Comparison of ENCODE assay signal across 17 mouse cellular contexts in the genomic region with DNA sequence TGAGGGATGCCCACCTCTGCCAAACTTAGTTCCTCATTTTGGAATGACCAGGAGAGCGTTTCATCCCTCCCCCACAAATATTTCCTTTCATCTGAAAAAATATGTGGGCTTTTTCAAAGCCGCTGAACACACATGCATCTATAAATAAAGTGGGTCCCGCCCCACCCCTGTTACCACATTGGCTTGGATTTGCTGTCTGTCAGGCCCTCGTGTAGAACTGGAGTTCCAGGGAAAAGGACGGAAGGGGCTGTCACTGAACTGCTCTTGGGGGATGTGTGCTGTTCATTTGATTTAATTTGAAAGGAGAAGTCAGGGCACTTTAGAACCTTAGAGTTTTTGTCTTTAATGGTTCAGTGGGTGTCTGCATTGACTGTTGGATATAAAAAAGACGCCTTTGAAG. TPM values are rescaled to one million over a fixed set of nuclear protein-coding genes. Genes with fewer than 3 reads are reported as not detected.
DNase-seq lines count a peak whose midpoint lies in the region; ATAC-seq and TF ChIP-seq lines count a peak whose summit lies in the region.
"Had no signal": no experiment of that assay in that cellular context is flagged by ENCODE, and none has a peak within 500 bp of the region (broad histone marks: within the 10 kb centered on the region; RNA-seq: fewer than 3 reads in every experiment).

No protein-coding gene starts in this region.

- peak; percentile 87 for DNase-seq in kidney, postnatal 0 days (ENCODE audit: low spot score)
- DNase-seq in kidney, postnatal 10 days = no peak
- peak; percentile 25 for DNase-seq in lung, postnatal 10 days
- DNase-seq in lung, postnatal 25 days (ENCODE audit: low spot score) = no peak
- DNase-seq in cerebellum, adult 11-12 months = no peak
- DNase-seq: adrenal gland, adult 8-10 months; cerebellum, adult 8-10 months; gastrocnemius, postnatal 36 days; thymus, postnatal 25 days had no signal

- H3K4me3 ChIP-seq in kidney, postnatal 0 days (replicated peaks; ENCODE audit: low read depth, low read length) = no peak overlapping the region
- H3K4me3 ChIP-seq in stomach, embryonic 16.5 days (replicated peaks; ENCODE audit: low read length) = no peak overlapping the region
- H3K4me3 ChIP-seq: hindbrain, embryonic 15.5 days; neural tube, embryonic 13.5 days had no signal

- 31% methylated on average over 6 of the region's 6 CpGs for WGBS in kidney, postnatal 0 days
- WGBS in stomach, embryonic 16.5 days = 40% methylated on average over 6 of the region's 6 CpGs

- H3K27me3 ChIP-seq in kidney, postnatal 0 days (ENCODE audit: insufficient read depth, low read length) = no peaks in the 10 kb centered on the region
- H3K27me3 ChIP-seq in stomach, embryonic 16.5 days (ENCODE audit: control insufficient read depth, insufficient read depth, low read length) = no peaks in the 10 kb centered on the region
- H3K27me3 ChIP-seq: hindbrain, embryonic 15.5 days; neural tube, embryonic 13.5 days had no signal

- no peaks in the 10 kb centered on the region for H3K9me3 ChIP-seq in kidney, postnatal 0 days (replicated peaks; ENCODE audit: low read length)
- no peaks in the 10 kb centered on the region for H3K9me3 ChIP-seq in stomach, embryonic 16.5 days (replicated peaks; ENCODE audit: control insufficient read depth, low read length)
- H3K9me3 ChIP-seq: hindbrain, embryonic 15.5 days; neural tube, embryonic 13.5 days had no signal

- H3K9ac ChIP-seq in kidney, postnatal 0 days (ENCODE audit: low read depth, low read length) = no peak overlapping the region
- no peak overlapping the region for H3K9ac ChIP-seq in stomach, embryonic 16.5 days (ENCODE audit: low read length)
- H3K9ac ChIP-seq: hindbrain, embryonic 15.5 days; liver, embryonic 14.5 days; neural tube, embryonic 13.5 days had no signal

- H3K4me1 ChIP-seq in kidney, postnatal 0 days (replicated peaks; ENCODE audit: insufficient read depth, low read length) = peaks cover 6% of the 10 kb centered on the region; the same call in 1 of the 2 replicates
- no peaks in the 10 kb centered on the region for H3K4me1 ChIP-seq in stomach, embryonic 16.5 days (ENCODE audit: control insufficient read depth, insufficient read depth, low read length)
- H3K4me1 ChIP-seq: hindbrain, embryonic 15.5 days; neural tube, embryonic 13.5 days had no signal

- H3K36me3 ChIP-seq in kidney, postnatal 0 days (ENCODE audit: insufficient read depth, low read length) = no peaks in the 10 kb centered on the region
- H3K36me3 ChIP-seq in stomach, embryonic 16.5 days (ENCODE audit: control insufficient read depth, insufficient read depth, low read length) = no peaks in the 10 kb centered on the region
- H3K36me3 ChIP-seq: hindbrain, embryonic 15.5 days; neural tube, embryonic 13.5 days had no signal

- no peak for TF ChIP-seq CTCF in kidney, postnatal 0 days (IDR thresholded peaks at IDR 0.05; ENCODE audit: low read depth)

- no peak for ATAC-seq in kidney, postnatal 0 days (replicated peaks; ENCODE audit: low FRiP score, low read depth)
- ATAC-seq in hematopoietic stem cell, adult 5-6 weeks (replicated peaks in 1 of 2; ENCODE audit: insufficient read depth in 1 of 2, low FRiP score in 2 of 2, low TSS enrichment in 1 of 2, low read depth in 1 of 2, poor library complexity in 2 of 2, severe bottlenecking in 2 of 2) = peak; percentile 78 to 80
- no peak for ATAC-seq in stomach, embryonic 16.5 days (ENCODE audit: insufficient read depth, low FRiP score)
- ATAC-seq: CD4-positive, CD25-positive, alpha-beta regulatory T cell, adult 4 months had no signal

- H3K4me2 ChIP-seq in kidney, postnatal 0 days (ENCODE audit: low read length) = peak overlapping the region; percentile 13; the same call in 1 of the 2 replicates
- H3K4me2 ChIP-seq in stomach, embryonic 16.5 days (ENCODE audit: low read depth, low read length) = no peak overlapping the region
- H3K4me2 ChIP-seq: hindbrain, embryonic 15.5 days; neural tube, embryonic 13.5 days had no signal

- peak overlapping the region; percentile 42 for H3K27ac ChIP-seq in kidney, postnatal 0 days
- H3K27ac ChIP-seq in stomach, embryonic 16.5 days (ENCODE audit: low read length) = peak overlapping the region; percentile 59
- H3K27ac ChIP-seq: hindbrain, embryonic 15.5 days; liver, embryonic 14.5 days; neural tube, embryonic 13.5 days had no signal

RNA-seq across cellular contexts. Expression of a gene that starts 50.9 kb away (rescaled TPM):
- polyA plus RNA-seq in kidney, postnatal 0 days (2015; fragmentation: Nextera tagmentation; extraction: Ambion mirVana) = 17.3 and 18.5 TPM in 2 replicates
- 15.1 and 19.2 TPM in 2 replicates for total RNA-seq in hematopoietic stem cell, adult 5-6 weeks (2017)
- polyA plus RNA-seq in stomach, embryonic 16.5 days (2015; fragmentation: Nextera tagmentation; extraction: Ambion mirVana) = 3.0 and 3.4 TPM in 2 replicates
- total RNA-seq: gastrocnemius, postnatal 36 days; MEL had no signal
- polyA plus RNA-seq: forebrain, embryonic 11.5 days had no signal

Comparison
In these comparisons a context has a peak if more than half of its experiments do, and no peak if none do; other contexts are left out.
1. DNase-seq: peak in kidney, postnatal 0 days (single experiment) and lung, postnatal 10 days (single experiment); none in kidney, postnatal 10 days (single experiment), lung, postnatal 25 days (single experiment) and cerebellum, adult 11-12 months (single experiment).
2. ATAC-seq: peak in hematopoietic stem cell, adult 5-6 weeks (2 of 2); none in kidney, postnatal 0 days (single experiment) and stomach, embryonic 16.5 days (single experiment).